Mouse (Mus musculus): ENCODE data around the gene Pon2. TPM values are rescaled to one million over a fixed set of nuclear protein-coding genes. Genes with fewer than 3 reads are reported as not detected.

The Pon2 gene
- polyA plus RNA-seq, 2 experiments = 20.5 to 27.0 TPM

GRCm38 (mm10) chr6:5300629-5301028, 2.4 kb upstream of the Pon2 start:
- Histone ChIP-seq H3K9ac (ENCODE audit: low read depth, low read length, severe bottlenecking) (no peak overlapping the region), H3K4me2 (replicated peaks; ENCODE audit: low read depth, low read length, severe bottlenecking) (no peak overlapping the region), H3K4me3 (replicated peaks; ENCODE audit: low read length) (no peak overlapping the region), H3K27ac (replicated peaks; ENCODE audit: low read depth, low read length) (no peak overlapping the region), H3K4me1 (ENCODE audit: control insufficient read depth, insufficient read depth, low read length) (no peaks in the 10 kb centered on the region), H3K9me3 (ENCODE audit: control insufficient read depth, low read length) (no peaks in the 10 kb centered on the region), H3K27me3 (ENCODE audit: control insufficient read depth, insufficient read depth, low read length) (no peaks in the 10 kb centered on the region), H3K36me3 (ENCODE audit: control insufficient read depth, insufficient read depth, low read length) (no peaks in the 10 kb centered on the region)
- 77% methylated on average over 8 of the region's 8 CpGs for WGBS
- DNase-seq (ENCODE audit: low spot score) = peak; percentile 32
- ATAC-seq (ENCODE audit: low FRiP score, low read depth) = no peak
- no peak for TF ChIP-seq POLR2A (IDR thresholded peaks at IDR 0.05; ENCODE audit: borderline replicate concordance, extremely low read depth, insufficient read depth, insufficient read length)

DNA sequence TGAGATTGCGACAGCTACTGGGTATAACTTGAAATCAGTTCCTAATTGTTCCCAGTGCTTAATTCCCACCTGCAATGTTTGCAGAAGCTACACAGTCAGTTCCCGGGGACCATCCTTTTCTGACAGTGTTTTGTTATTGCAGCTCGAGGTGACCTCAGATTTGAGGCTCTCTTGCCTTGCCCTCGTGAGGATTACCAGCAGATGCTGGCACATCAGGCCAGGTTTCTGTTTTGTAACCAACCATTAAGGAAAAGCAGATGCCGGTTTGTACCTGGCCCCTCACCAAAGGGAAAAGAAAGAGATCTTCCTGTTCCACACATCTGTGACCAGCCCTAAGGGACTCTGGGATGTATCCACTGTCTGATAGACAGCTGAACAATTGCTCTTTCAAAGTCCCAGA, 1.3 kb upstream of the Pon2 start:
- ATAC-seq (ENCODE audit: low FRiP score, low read depth) (no peak), DNase-seq (ENCODE audit: low spot score) (no peak)
- no peak overlapping the region for H3K27ac ChIP-seq (replicated peaks; ENCODE audit: low read depth, low read length)
- H3K9ac ChIP-seq (ENCODE audit: low read depth, low read length, severe bottlenecking) = no peak overlapping the region
- no peaks in the 10 kb centered on the region for H3K4me1 ChIP-seq (ENCODE audit: control insufficient read depth, insufficient read depth, low read length)
- H3K9me3 ChIP-seq (ENCODE audit: control insufficient read depth, low read length) = no peaks in the 10 kb centered on the region
- H3K36me3 ChIP-seq (ENCODE audit: control insufficient read depth, insufficient read depth, low read length) = no peaks in the 10 kb centered on the region
- H3K4me3 ChIP-seq (replicated peaks; ENCODE audit: low read length) = no peak overlapping the region
- no peaks in the 10 kb centered on the region for H3K27me3 ChIP-seq (ENCODE audit: control insufficient read depth, insufficient read depth, low read length)
- 55% methylated on average over 5 of the region's 5 CpGs for WGBS
- no peak for TF ChIP-seq POLR2A (IDR thresholded peaks at IDR 0.05; ENCODE audit: borderline replicate concordance, extremely low read depth, insufficient read depth, insufficient read length)
- no peak overlapping the region for H3K4me2 ChIP-seq (replicated peaks; ENCODE audit: low read depth, low read length, severe bottlenecking)

DNA sequence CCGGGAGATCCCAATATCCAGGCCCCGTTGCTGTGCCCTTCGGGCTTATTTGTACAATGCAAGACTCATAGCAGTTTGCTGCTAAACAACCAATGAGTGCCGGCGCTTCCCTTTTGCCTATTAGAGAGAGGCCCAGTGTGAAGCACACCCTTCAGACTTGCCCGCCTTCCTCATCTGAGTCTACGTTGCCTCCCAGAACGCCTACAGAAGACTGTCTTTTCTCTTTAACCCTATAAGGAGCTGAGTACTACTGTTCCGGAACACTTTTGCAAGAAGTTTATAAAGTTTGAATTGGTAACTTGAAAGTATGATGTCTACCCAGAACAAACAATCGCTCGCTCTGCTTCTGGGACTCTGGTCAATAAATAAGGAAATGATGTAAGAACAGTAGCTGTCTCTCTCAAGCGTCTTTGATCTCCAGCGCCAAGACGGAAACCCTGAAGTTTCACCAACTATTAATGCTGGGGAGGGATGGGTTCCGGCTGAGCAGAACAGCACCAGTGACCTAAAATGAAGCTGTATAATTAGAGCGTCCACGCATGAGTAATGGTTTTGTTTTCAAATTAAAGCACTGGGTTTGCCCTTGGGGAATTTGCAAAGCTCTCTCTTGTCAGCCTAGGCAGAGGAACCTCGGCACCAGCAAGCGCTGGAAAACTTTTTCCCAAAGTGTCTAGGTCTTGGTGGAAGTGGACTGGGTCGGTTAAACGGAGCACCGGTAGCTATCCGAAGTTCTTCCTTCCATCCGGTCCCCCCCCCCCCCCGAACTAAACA, 749 bp downstream of the Pon2 start:
- TF ChIP-seq POLR2A (IDR thresholded peaks at IDR 0.05; ENCODE audit: borderline replicate concordance, extremely low read depth, insufficient read depth, insufficient read length) = no peak
- H3K4me1 ChIP-seq (ENCODE audit: control insufficient read depth, insufficient read depth, low read length) = no peaks in the 10 kb centered on the region
- H3K4me3 ChIP-seq (replicated peaks; ENCODE audit: low read length) = peak overlapping the region; percentile 66
- DNase-seq (ENCODE audit: low spot score) (peak; percentile 71), ATAC-seq (ENCODE audit: low FRiP score, low read depth) (peak; percentile 42; the same call in 1 of the 2 replicates)
- peak overlapping the region; percentile 58 for H3K4me2 ChIP-seq (replicated peaks; ENCODE audit: low read depth, low read length, severe bottlenecking)
- H3K9me3 ChIP-seq (ENCODE audit: control insufficient read depth, low read length) = no peaks in the 10 kb centered on the region
- H3K27me3 ChIP-seq (ENCODE audit: control insufficient read depth, insufficient read depth, low read length) = no peaks in the 10 kb centered on the region
- H3K9ac ChIP-seq (ENCODE audit: low read depth, low read length, severe bottlenecking) = peak overlapping the region; percentile 75
- 2% methylated on average over 24 of the region's 25 CpGs for WGBS
- H3K36me3 ChIP-seq (ENCODE audit: control insufficient read depth, insufficient read depth, low read length) = no peaks in the 10 kb centered on the region
- H3K27ac ChIP-seq (replicated peaks; ENCODE audit: low read depth, low read length) = peak overlapping the region; percentile 21

DNA sequence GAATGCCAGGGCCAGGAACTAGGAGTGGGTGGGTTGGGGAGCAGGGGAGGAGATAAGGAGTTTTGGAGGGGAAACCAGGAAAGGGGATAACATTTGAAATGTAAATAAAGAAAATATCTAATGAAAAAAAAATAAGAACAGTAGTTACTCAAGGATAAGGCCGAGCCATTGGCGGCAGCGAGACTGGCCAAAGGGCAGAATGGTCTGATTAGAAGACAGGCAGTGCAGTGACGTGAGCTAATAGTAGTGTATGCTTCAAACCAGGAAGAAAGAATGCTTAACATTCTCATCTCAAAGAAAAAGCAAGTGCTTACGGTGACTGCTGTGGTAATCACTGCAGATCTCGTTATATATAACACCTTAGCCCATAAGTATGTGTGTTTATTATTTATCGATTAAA, 2.2 kb downstream of the Pon2 start:
- no peak for TF ChIP-seq POLR2A (IDR thresholded peaks at IDR 0.05; ENCODE audit: borderline replicate concordance, extremely low read depth, insufficient read depth, insufficient read length)
- no peak overlapping the region for H3K4me2 ChIP-seq (replicated peaks; ENCODE audit: low read depth, low read length, severe bottlenecking)
- no peaks in the 10 kb centered on the region for H3K9me3 ChIP-seq (ENCODE audit: control insufficient read depth, low read length)
- no peak overlapping the region for H3K27ac ChIP-seq (replicated peaks; ENCODE audit: low read depth, low read length)
- no peaks in the 10 kb centered on the region for H3K4me1 ChIP-seq (ENCODE audit: control insufficient read depth, insufficient read depth, low read length)
- 90% methylated on average over 7 of the region's 7 CpGs for WGBS
- ATAC-seq (ENCODE audit: low FRiP score, low read depth) (no peak), DNase-seq (ENCODE audit: low spot score) (no peak)
- no peaks in the 10 kb centered on the region for H3K36me3 ChIP-seq (ENCODE audit: control insufficient read depth, insufficient read depth, low read length)
- no peak overlapping the region for H3K4me3 ChIP-seq (replicated peaks; ENCODE audit: low read length)
- H3K27me3 ChIP-seq (ENCODE audit: control insufficient read depth, insufficient read depth, low read length) = no peaks in the 10 kb centered on the region
- no peak overlapping the region for H3K9ac ChIP-seq (ENCODE audit: low read depth, low read length, severe bottlenecking)

DNA sequence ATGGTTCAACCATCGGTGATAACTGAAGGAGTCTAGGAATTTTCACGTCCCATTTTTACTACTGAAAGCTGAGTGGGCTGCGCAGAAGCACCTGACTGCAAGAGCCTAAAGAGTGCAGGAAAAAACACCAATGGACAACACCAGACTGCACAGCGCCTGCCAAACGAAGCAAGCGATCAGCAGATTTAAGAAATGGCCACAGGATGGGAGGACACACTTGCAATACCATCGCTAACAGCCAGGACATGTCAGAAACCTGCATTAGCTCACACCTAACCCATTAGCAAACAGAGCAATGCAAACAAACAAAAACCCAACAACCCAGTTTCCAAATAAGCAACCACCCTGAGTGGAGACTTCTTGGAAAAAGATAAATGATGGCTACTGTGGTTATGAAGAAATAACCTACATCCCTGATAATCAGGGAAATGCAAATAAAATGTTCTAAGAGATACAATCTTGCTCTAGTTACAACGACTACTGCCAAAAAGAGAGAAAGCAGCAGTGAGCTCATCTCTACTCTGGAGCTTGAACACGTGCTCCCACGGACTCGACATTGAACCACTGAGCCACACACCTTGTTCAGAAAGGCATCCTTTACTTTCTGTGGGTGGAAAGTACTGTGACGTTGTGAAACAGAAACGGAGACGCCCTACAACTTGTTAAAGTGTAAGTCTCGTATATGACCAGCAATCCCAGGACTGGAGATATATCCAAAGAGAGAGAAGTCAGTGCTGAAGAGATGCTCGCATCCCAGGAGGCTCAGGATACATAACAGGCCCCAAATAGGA, 3.4 kb downstream of the Pon2 start:
- no peaks in the 10 kb centered on the region for H3K36me3 ChIP-seq (ENCODE audit: control insufficient read depth, insufficient read depth, low read length)
- no peaks in the 10 kb centered on the region for H3K4me1 ChIP-seq (ENCODE audit: control insufficient read depth, insufficient read depth, low read length)
- H3K27ac ChIP-seq (replicated peaks; ENCODE audit: low read depth, low read length) = no peak overlapping the region
- H3K9me3 ChIP-seq (ENCODE audit: control insufficient read depth, low read length) = no peaks in the 10 kb centered on the region
- no peak for TF ChIP-seq POLR2A (IDR thresholded peaks at IDR 0.05; ENCODE audit: borderline replicate concordance, extremely low read depth, insufficient read depth, insufficient read length)
- no peak overlapping the region for H3K9ac ChIP-seq (ENCODE audit: low read depth, low read length, severe bottlenecking)
- no peak overlapping the region for H3K4me3 ChIP-seq (replicated peaks; ENCODE audit: low read length)
- no peaks in the 10 kb centered on the region for H3K27me3 ChIP-seq (ENCODE audit: control insufficient read depth, insufficient read depth, low read length)
- DNase-seq (ENCODE audit: low spot score) (no peak), ATAC-seq (ENCODE audit: low FRiP score, low read depth) (no peak)
- no peak overlapping the region for H3K4me2 ChIP-seq (replicated peaks; ENCODE audit: low read depth, low read length, severe bottlenecking)
- WGBS = 89% methylated on average over 16 of the region's 16 CpGs
